Mouse (Mus musculus): ENCODE data around the gene Tmem221. TPM values are rescaled to one million over a fixed set of nuclear protein-coding genes. Genes with fewer than 3 reads are reported as not detected.
A peak's percentile ranks its signal among the peaks of the same experiment; 100 is the strongest.

Tmem221 gene
- polyA plus RNA-seq, 1 experiment: 2.5 TPM

DNA sequence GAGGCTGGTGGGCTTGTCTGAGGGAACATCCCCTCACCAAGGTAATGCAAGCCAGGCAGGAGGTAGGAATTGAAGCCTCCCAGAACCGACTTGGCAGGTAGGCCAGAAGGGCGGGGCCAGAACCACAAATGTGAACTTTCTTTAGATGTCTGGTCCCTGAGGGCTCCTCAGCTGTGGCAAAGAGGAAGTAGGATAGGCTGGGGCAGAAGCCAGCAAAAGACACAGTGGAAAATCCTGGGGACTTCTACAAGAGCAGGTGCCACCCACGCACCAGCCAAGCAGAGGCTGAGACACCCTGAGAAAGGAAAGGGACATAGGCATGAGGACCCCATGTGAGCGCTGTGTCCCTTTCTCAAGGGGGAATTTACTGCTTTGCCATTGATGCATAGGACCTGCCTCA lies 38.1 kb upstream of the Tmem221 start:
- Histone ChIP-seq H3K4me3 (replicated peaks; ENCODE audit: control insufficient read depth, low read depth, low read length) (peak overlapping the region; percentile 26), H3K27ac (ENCODE audit: control insufficient read depth, insufficient read depth, low read depth, low read length, poor library complexity) (peak overlapping the region; percentile 72), H3K4me1 (ENCODE audit: control insufficient read depth, insufficient read depth, low read length) (peaks cover 10% of the 10 kb centered on the region)
- TF ChIP-seq POLR2A (IDR thresholded peaks at IDR 0.05; ENCODE audit: borderline replicate concordance, control insufficient read depth, low read depth, low read length): no peak
- no peak for TF ChIP-seq CTCF (IDR thresholded peaks at IDR 0.05; ENCODE audit: control insufficient read depth, insufficient read depth, low read length)
- 36% methylated on average over 4 of the region's 4 CpGs for WGBS

DNA sequence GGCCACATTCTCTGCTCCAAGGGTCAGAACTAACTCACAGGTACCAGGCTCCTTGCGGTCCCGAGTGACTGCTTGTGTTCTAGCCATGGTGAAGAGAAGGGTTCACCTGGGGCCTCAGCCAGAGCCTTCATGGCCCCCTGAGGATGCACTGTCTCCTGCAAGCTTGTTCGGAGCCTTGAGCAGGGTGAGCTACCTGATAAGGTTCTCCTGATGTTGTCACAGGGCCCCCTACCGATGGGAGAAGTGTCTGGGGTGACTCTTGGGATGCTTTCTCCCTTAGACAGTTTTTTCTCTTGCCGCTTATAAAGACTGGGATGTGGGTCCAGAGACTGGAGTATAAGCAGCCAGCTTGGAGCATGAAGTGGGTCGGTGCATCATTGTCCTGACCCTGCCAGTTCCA lies 37.7 kb upstream of the Tmem221 start:
- Histone ChIP-seq H3K4me1 (ENCODE audit: control insufficient read depth, insufficient read depth, low read length) (peaks cover 10% of the 10 kb centered on the region), H3K4me3 (replicated peaks; ENCODE audit: control insufficient read depth, low read depth, low read length) (no peak overlapping the region), H3K27ac (ENCODE audit: control insufficient read depth, insufficient read depth, low read depth, low read length, poor library complexity) (peak overlapping the region; percentile 69)
- 60% methylated on average over 6 of the region's 6 CpGs for WGBS
- TF ChIP-seq POLR2A (IDR thresholded peaks at IDR 0.05; ENCODE audit: borderline replicate concordance, control insufficient read depth, low read depth, low read length) (no peak), CTCF (IDR thresholded peaks at IDR 0.05; ENCODE audit: control insufficient read depth, insufficient read depth, low read length) (no peak)

DNA sequence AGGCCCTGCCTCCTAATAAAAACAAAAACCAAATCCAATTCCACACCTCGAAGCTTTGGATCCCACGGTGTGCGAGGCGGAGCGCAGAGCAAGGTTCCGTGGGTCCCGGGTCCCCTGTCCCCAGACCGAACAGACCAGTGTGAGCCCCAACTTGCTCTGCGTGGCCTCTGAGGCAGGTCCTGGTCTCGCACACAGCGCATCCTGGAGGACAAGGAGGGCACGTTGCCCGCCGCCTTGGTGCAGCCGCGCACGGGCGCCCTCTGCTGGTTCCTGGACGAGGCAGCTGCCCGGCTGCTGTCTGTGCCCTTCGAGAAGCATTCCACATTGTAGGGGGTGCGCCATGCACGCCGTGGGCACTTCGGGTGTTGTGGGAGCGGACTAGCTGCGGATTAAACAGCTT lies 37.2 kb upstream of the Tmem221 start:
- peak; percentile 60; the same call in 1 of the 2 replicates for TF ChIP-seq POLR2A (IDR thresholded peaks at IDR 0.05; ENCODE audit: borderline replicate concordance, control insufficient read depth, low read depth, low read length)
- peak; percentile 97 for TF ChIP-seq CTCF (IDR thresholded peaks at IDR 0.05; ENCODE audit: control insufficient read depth, insufficient read depth, low read length)
- peak overlapping the region; percentile 17 for H3K4me3 ChIP-seq (replicated peaks; ENCODE audit: control insufficient read depth, low read depth, low read length)
- peak overlapping the region; percentile 69 for H3K27ac ChIP-seq (ENCODE audit: control insufficient read depth, insufficient read depth, low read depth, low read length, poor library complexity)
- H3K4me1 ChIP-seq (ENCODE audit: control insufficient read depth, insufficient read depth, low read length): peaks cover 12% of the 10 kb centered on the region
- WGBS: 15% methylated on average over 27 of the region's 27 CpGs

DNA sequence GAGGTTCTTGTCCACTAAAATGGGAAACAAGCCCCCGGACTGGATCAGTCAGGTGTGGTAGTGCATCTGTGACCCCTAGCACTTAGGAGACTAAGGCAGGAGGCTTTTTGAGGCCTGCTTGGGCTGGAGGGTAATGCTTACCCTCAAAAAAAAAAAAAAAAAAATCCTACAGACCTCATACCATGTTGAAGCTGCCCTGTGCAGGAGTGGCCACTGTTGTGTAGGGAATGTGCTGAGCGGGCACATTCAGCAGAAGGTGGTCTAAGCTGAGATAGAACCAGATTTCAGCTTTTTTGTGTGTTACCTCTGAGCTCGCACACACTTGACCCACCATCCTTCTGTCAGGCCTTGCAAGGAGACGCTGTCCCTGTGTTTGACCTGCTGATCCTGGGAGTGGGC lies 35.7 kb upstream of the Tmem221 start:
- Histone ChIP-seq H3K4me1 (ENCODE audit: control insufficient read depth, insufficient read depth, low read length) (peaks cover 16% of the 10 kb centered on the region), H3K27ac (ENCODE audit: control insufficient read depth, insufficient read depth, low read depth, low read length, poor library complexity) (peak overlapping the region; percentile 39), H3K4me3 (replicated peaks; ENCODE audit: control insufficient read depth, low read depth, low read length) (peak overlapping the region; percentile 13)
- WGBS: 90% methylated on average over 4 of the region's 4 CpGs
- TF ChIP-seq POLR2A (IDR thresholded peaks at IDR 0.05; ENCODE audit: borderline replicate concordance, control insufficient read depth, low read depth, low read length): no peak

DNA sequence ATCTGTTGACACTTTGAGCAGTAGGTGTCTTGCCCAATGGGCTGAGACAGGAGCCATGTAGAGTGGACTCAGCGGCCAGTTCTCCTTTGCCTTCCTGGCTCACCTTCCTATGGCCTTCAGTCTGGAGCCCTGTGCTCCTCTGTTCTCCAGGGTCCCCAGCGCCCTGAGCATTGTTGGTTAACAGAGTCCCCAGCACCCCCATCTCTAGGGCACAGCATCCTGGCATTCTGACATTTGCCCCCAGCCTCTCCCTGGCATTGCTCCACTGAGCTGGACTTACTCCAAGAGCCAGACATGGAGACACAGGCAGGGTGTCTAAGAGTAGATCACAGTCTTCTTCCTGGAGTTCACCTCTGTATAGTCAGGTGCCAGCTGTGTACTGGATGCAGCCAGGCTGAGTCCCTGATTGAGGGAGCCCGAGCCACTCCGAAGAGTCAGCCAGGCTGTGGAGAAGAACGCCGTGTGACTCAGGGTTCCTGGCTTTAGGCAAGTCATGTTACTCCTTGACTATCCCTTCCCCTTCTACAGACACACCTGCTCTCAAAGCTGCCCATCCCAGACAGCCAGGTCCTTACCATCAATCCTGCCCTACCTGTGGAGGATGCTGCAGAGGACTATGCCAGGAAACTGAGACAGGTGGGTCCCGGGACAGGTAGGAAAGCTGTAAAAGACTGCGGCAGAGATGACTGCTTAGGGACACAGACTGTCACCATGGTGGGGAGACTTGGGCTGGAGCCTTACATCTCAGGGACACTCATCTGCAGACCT lies 35.1 kb upstream of the Tmem221 start:
- H3K4me3 ChIP-seq (replicated peaks; ENCODE audit: control insufficient read depth, low read depth, low read length): peak overlapping the region; percentile 6
- peak overlapping the region; percentile 99 for H3K27ac ChIP-seq (ENCODE audit: control insufficient read depth, insufficient read depth, low read depth, low read length, poor library complexity)
- H3K4me1 ChIP-seq (ENCODE audit: control insufficient read depth, insufficient read depth, low read length): peaks cover 16% of the 10 kb centered on the region
- WGBS: 77% methylated on average over 8 of the region's 8 CpGs
- TF ChIP-seq POLR2A (IDR thresholded peaks at IDR 0.05; ENCODE audit: borderline replicate concordance, control insufficient read depth, low read depth, low read length) (no peak), CTCF (IDR thresholded peaks at IDR 0.05; ENCODE audit: control insufficient read depth, insufficient read depth, low read length) (no peak)

DNA sequence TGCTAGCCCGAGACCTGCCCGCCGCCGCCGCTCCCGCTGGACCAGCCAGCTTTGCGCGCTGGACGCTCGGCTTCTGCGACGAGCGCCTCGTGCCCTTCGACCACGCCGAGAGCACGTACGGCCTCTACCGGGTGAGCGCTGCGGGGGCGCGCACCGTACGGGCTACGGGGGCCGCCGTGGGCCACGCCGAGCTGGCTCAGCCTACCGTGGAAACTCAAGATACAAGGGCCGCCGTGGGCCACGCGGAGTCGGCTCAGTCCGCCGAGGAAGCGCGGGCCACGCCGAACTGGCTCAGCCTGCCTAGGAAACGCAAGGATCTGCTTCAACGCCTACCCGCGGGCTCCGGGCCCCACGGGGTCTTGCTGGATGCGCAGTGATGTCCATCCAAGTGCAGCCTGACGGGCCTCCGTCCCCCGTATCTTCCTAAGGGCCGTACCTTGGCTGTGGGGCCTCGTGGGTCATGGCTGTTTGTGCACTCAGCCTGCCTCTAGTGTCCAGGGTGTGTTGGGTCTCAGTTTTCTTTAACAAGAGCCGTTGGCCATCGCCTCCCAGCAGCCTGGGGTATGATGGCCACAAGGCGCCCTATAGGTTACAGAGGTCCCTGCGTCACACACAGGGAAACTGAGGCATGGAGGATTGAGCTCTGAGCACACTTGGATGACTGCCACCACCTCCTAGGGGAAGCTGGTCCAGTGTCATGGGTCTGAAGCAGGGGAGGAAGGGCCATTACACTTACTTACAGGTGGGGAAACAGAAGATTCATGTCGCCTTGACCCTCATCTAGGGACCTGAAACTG lies 33.9 kb upstream of the Tmem221 start:
- 3% methylated on average over 60 of the region's 60 CpGs for WGBS
- Histone ChIP-seq H3K4me3 (replicated peaks; ENCODE audit: control insufficient read depth, low read depth, low read length) (peak overlapping the region; percentile 80), H3K27ac (ENCODE audit: control insufficient read depth, insufficient read depth, low read depth, low read length, poor library complexity) (peak overlapping the region; percentile 99), H3K4me1 (ENCODE audit: control insufficient read depth, insufficient read depth, low read length) (peaks cover 18% of the 10 kb centered on the region)
- TF ChIP-seq POLR2A (IDR thresholded peaks at IDR 0.05; ENCODE audit: borderline replicate concordance, control insufficient read depth, low read depth, low read length) (no peak), CTCF (IDR thresholded peaks at IDR 0.05; ENCODE audit: control insufficient read depth, insufficient read depth, low read length) (no peak; the same call in 1 of the 2 replicates)

DNA sequence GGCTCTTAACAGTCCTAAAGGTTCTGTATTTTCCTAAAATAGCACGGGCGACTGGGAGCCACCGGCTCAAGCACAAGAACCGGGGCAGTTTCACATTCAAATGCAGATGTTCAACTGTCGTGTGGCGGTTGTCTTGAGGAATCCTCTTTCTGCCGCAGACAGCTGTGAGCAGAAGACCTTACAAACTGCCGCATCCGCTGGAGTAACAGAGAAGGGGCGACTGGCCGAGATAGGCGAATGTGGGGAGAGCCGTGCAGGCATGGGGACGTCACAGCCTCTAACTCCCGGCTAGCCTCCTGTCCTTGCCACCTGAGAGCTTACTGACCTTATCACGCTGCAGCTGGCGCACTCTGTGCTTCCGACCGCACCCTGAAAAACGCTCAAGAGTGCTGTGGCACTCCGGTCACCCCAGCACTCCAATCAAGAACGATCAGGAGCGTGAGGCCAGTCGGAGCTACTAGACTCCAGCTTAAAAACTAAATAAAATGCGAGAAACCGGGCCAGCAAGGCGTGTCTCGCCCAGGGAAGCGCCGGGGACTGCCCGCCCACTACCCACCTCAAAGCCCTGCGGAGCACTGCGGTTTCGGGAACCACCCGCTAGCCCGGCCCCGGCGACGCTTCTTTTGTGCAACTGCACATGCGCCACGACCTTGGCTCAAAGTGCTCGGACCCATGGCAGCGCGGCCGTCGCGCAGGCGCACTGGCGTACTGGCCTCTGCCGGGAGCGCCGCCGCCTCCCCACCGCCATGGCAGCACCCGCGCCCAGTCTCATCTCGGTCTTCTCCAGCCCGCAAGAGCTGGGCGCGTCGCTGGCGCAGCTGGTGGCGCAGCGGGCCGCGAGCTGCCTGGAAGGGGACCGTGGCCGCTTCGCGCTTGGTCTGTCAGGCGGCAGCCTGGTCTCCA lies 33.1 kb upstream of the Tmem221 start, which contains the start of gene Pgls:
Gene Pgls (plus strand): TSS at position 706 of the 903 bp plus-strand sequence.
- peak within 1 kb of the TSS; percentile 99 for H3K27ac ChIP-seq (ENCODE audit: control insufficient read depth, insufficient read depth, low read depth, low read length, poor library complexity)
- TF ChIP-seq POLR2A (IDR thresholded peaks at IDR 0.05; ENCODE audit: borderline replicate concordance, control insufficient read depth, low read depth, low read length) (peak; percentile 88; the same call in 1 of the 2 replicates), CTCF (IDR thresholded peaks at IDR 0.05; ENCODE audit: control insufficient read depth, insufficient read depth, low read length) (no peak)
- peaks cover 18% of the 10 kb centered on the region for H3K4me1 ChIP-seq (ENCODE audit: control insufficient read depth, insufficient read depth, low read length)
- under 1% methylated on average over 71 of the region's 71 CpGs for WGBS
- peak within 1 kb of the TSS; percentile 80 for H3K4me3 ChIP-seq (replicated peaks; ENCODE audit: control insufficient read depth, low read depth, low read length)
